Mouse (Mus musculus): ENCODE data around the gene Acer3. TPM values are rescaled to one million over a fixed set of nuclear protein-coding genes. Genes with fewer than 3 reads are reported as not detected.

Gene Acer3
- polyA plus RNA-seq, 1 experiment: 11.3 TPM

GRCm38 (mm10) chr7:98324228-98324627 lies 3.2 kb upstream of the Acer3 start:
- TF ChIP-seq CTCF (IDR thresholded peaks at IDR 0.05; ENCODE audit: control insufficient read depth, insufficient read depth, insufficient replicate concordance, low read depth, low read length) (no peak), POLR2A (IDR thresholded peaks at IDR 0.05; ENCODE audit: control insufficient read depth, low read depth, low read length) (no peak)
- no peak overlapping the region for H3K4me3 ChIP-seq (ENCODE audit: control insufficient read depth, low read depth, low read length)

GRCm38 (mm10) chr7:98323288-98324019 lies 2.4 kb upstream of the Acer3 start:
- Histone ChIP-seq H3K27me3 (ENCODE audit: control insufficient read depth, insufficient read depth, low read length) (no peaks in the 10 kb centered on the region), H3K27ac (ENCODE audit: control insufficient read depth, insufficient read depth, low read depth, low read length) (no peak overlapping the region), H3K4me1 (ENCODE audit: control insufficient read depth, insufficient read depth, low read length) (no peaks in the 10 kb centered on the region), H3K36me3 (ENCODE audit: control insufficient read depth, insufficient read depth, low read length) (no peaks in the 10 kb centered on the region), H3K4me3 (ENCODE audit: control insufficient read depth, low read depth, low read length) (no peak overlapping the region)
- TF ChIP-seq POLR2A (IDR thresholded peaks at IDR 0.05; ENCODE audit: control insufficient read depth, low read depth, low read length): no peak
- TF ChIP-seq CTCF (IDR thresholded peaks at IDR 0.05; ENCODE audit: control insufficient read depth, insufficient read depth, insufficient replicate concordance, low read depth, low read length): no peak

More at GRCm38 (mm10) chr7:98324228-98324627, 3.2 kb upstream of the Acer3 start:
- no peaks in the 10 kb centered on the region for H3K4me1 ChIP-seq (ENCODE audit: control insufficient read depth, insufficient read depth, low read length)
- H3K27me3 ChIP-seq (ENCODE audit: control insufficient read depth, insufficient read depth, low read length): no peaks in the 10 kb centered on the region
- no peak overlapping the region for H3K27ac ChIP-seq (ENCODE audit: control insufficient read depth, insufficient read depth, low read depth, low read length)
- H3K36me3 ChIP-seq (ENCODE audit: control insufficient read depth, insufficient read depth, low read length): no peaks in the 10 kb centered on the region

GRCm38 (mm10) chr7:98322415-98322814 lies 1.4 kb upstream of the Acer3 start:
- Histone ChIP-seq H3K4me1 (ENCODE audit: control insufficient read depth, insufficient read depth, low read length) (no peaks in the 10 kb centered on the region), H3K36me3 (ENCODE audit: control insufficient read depth, insufficient read depth, low read length) (no peaks in the 10 kb centered on the region), H3K4me3 (ENCODE audit: control insufficient read depth, low read depth, low read length) (no peak overlapping the region), H3K27ac (ENCODE audit: control insufficient read depth, insufficient read depth, low read depth, low read length) (no peak overlapping the region), H3K27me3 (ENCODE audit: control insufficient read depth, insufficient read depth, low read length) (no peaks in the 10 kb centered on the region)
- TF ChIP-seq CTCF (IDR thresholded peaks at IDR 0.05; ENCODE audit: control insufficient read depth, insufficient read depth, insufficient replicate concordance, low read depth, low read length) (no peak), POLR2A (IDR thresholded peaks at IDR 0.05; ENCODE audit: control insufficient read depth, low read depth, low read length) (no peak)

- no peak overlapping the region for H3K27ac ChIP-seq (ENCODE audit: control insufficient read depth, insufficient read depth, low read depth, low read length)
- TF ChIP-seq POLR2A (IDR thresholded peaks at IDR 0.05; ENCODE audit: control insufficient read depth, low read depth, low read length) (no peak), CTCF (IDR thresholded peaks at IDR 0.05; ENCODE audit: control insufficient read depth, insufficient read depth, insufficient replicate concordance, low read depth, low read length) (no peak)
- H3K4me1 ChIP-seq (ENCODE audit: control insufficient read depth, insufficient read depth, low read length): no peaks in the 10 kb centered on the region
- H3K27me3 ChIP-seq (ENCODE audit: control insufficient read depth, insufficient read depth, low read length): no peaks in the 10 kb centered on the region
- H3K4me3 ChIP-seq (ENCODE audit: control insufficient read depth, low read depth, low read length): no peak overlapping the region
- H3K36me3 ChIP-seq (ENCODE audit: control insufficient read depth, insufficient read depth, low read length): no peaks in the 10 kb centered on the region
Observed at GRCm38 (mm10) chr7:98320006-98320556, 927 bp downstream of the Acer3 start.

- Histone ChIP-seq H3K36me3 (ENCODE audit: control insufficient read depth, insufficient read depth, low read length) (no peaks in the 10 kb centered on the region), H3K27me3 (ENCODE audit: control insufficient read depth, insufficient read depth, low read length) (no peaks in the 10 kb centered on the region), H3K4me1 (ENCODE audit: control insufficient read depth, insufficient read depth, low read length) (no peaks in the 10 kb centered on the region), H3K27ac (ENCODE audit: control insufficient read depth, insufficient read depth, low read depth, low read length) (no peak overlapping the region), H3K4me3 (ENCODE audit: control insufficient read depth, low read depth, low read length) (no peak overlapping the region)
- no peak for TF ChIP-seq CTCF (IDR thresholded peaks at IDR 0.05; ENCODE audit: control insufficient read depth, insufficient read depth, insufficient replicate concordance, low read depth, low read length)
- TF ChIP-seq POLR2A (IDR thresholded peaks at IDR 0.05; ENCODE audit: control insufficient read depth, low read depth, low read length): no peak
Observed at GRCm38 (mm10) chr7:98316568-98316967, 4.4 kb downstream of the Acer3 start.

GRCm38 (mm10) chr7:98315087-98315486 lies 5.9 kb downstream of the Acer3 start:
- no peaks in the 10 kb centered on the region for H3K36me3 ChIP-seq (ENCODE audit: control insufficient read depth, insufficient read depth, low read length)
- no peaks in the 10 kb centered on the region for H3K27me3 ChIP-seq (ENCODE audit: control insufficient read depth, insufficient read depth, low read length)
- no peaks in the 10 kb centered on the region for H3K4me1 ChIP-seq (ENCODE audit: control insufficient read depth, insufficient read depth, low read length)
- no peak overlapping the region for H3K27ac ChIP-seq (ENCODE audit: control insufficient read depth, insufficient read depth, low read depth, low read length)
- TF ChIP-seq CTCF (IDR thresholded peaks at IDR 0.05; ENCODE audit: control insufficient read depth, insufficient read depth, insufficient replicate concordance, low read depth, low read length): no peak
- no peak for TF ChIP-seq POLR2A (IDR thresholded peaks at IDR 0.05; ENCODE audit: control insufficient read depth, low read depth, low read length)
- no peak overlapping the region for H3K4me3 ChIP-seq (ENCODE audit: control insufficient read depth, low read depth, low read length)

- Histone ChIP-seq H3K4me1 (ENCODE audit: control insufficient read depth, insufficient read depth, low read length) (peaks cover 2% of the 10 kb centered on the region; the same call in 1 of the 2 replicates), H3K4me3 (ENCODE audit: control insufficient read depth, low read depth, low read length) (no peak overlapping the region), H3K27me3 (ENCODE audit: control insufficient read depth, insufficient read depth, low read length) (no peaks in the 10 kb centered on the region), H3K27ac (ENCODE audit: control insufficient read depth, insufficient read depth, low read depth, low read length) (no peak overlapping the region), H3K36me3 (ENCODE audit: control insufficient read depth, insufficient read depth, low read length) (no peaks in the 10 kb centered on the region)
- TF ChIP-seq POLR2A (IDR thresholded peaks at IDR 0.05; ENCODE audit: control insufficient read depth, low read depth, low read length): no peak
- no peak for TF ChIP-seq CTCF (IDR thresholded peaks at IDR 0.05; ENCODE audit: control insufficient read depth, insufficient read depth, insufficient replicate concordance, low read depth, low read length)
Observed at GRCm38 (mm10) chr7:98312185-98312920, 8.7 kb downstream of the Acer3 start.

Measured in testis, adult 2 months (tissue).